Mouse (Mus musculus): ENCODE results near the gene Zbtb17. TPM values are rescaled to one million over a fixed set of nuclear protein-coding genes. Genes with fewer than 3 reads are reported as not detected.

The Zbtb17 gene
- polyA plus RNA-seq, 1 experiment from 2014 or later, result 62.3 TPM

- Histone ChIP-seq H3K9me3 (no peaks in the 10 kb centered on the region), H3K4me1 (peaks cover 36% of the 10 kb centered on the region), H3K36me3 (replicated peaks) (peaks cover 75% of the 10 kb centered on the region), H3K27ac (replicated peaks) (no peak overlapping the region), H3K4me3 (no peak overlapping the region), H3K27me3 (replicated peaks; ENCODE audit: low read depth, poor library complexity, severe bottlenecking) (no peaks in the 10 kb centered on the region)
- WGBS, result 84% methylated on average over 14 of the region's 14 CpGs
- no peak for DNase-seq (ENCODE audit: low spot score)
Measured at GRCm38 (mm10) chr4:141454581-141455350, 10.3 kb downstream of the Zbtb17 start.

GRCm38 (mm10) chr4:141455526-141455925, 11.1 kb downstream of the Zbtb17 start:
- Histone ChIP-seq H3K9me3 (no peaks in the 10 kb centered on the region), H3K27ac (replicated peaks) (no peak overlapping the region), H3K4me1 (peaks cover 36% of the 10 kb centered on the region), H3K4me3 (no peak overlapping the region), H3K27me3 (replicated peaks; ENCODE audit: low read depth, poor library complexity, severe bottlenecking) (no peaks in the 10 kb centered on the region), H3K36me3 (replicated peaks) (peaks cover 75% of the 10 kb centered on the region)
- WGBS, result 77% methylated on average over 4 of the region's 4 CpGs
- no peak for DNase-seq (ENCODE audit: low spot score)

GRCm38 (mm10) chr4:141456193-141456938, 11.9 kb downstream of the Zbtb17 start:
- Histone ChIP-seq H3K4me1 (peaks cover 38% of the 10 kb centered on the region), H3K36me3 (replicated peaks) (peaks cover 74% of the 10 kb centered on the region), H3K27me3 (replicated peaks; ENCODE audit: low read depth, poor library complexity, severe bottlenecking) (no peaks in the 10 kb centered on the region), H3K27ac (replicated peaks) (no peak overlapping the region), H3K9me3 (no peaks in the 10 kb centered on the region), H3K4me3 (no peak overlapping the region)
- WGBS, result 93% methylated on average over 14 of the region's 14 CpGs
- DNase-seq (ENCODE audit: low spot score), result no peak

- Histone ChIP-seq H3K9me3 (no peaks in the 10 kb centered on the region), H3K4me1 (peaks cover 38% of the 10 kb centered on the region), H3K27ac (replicated peaks) (peak overlapping the region; percentile 55), H3K27me3 (replicated peaks; ENCODE audit: low read depth, poor library complexity, severe bottlenecking) (no peaks in the 10 kb centered on the region), H3K36me3 (replicated peaks) (peaks cover 74% of the 10 kb centered on the region), H3K4me3 (peak overlapping the region; percentile 30)
- peak; percentile 72 for DNase-seq (ENCODE audit: low spot score)
- WGBS, result 14% methylated on average over 7 of the region's 7 CpGs
Measured at GRCm38 (mm10) chr4:141458236-141458635, 13.8 kb downstream of the Zbtb17 start.

GRCm38 (mm10) chr4:141458888-141459287, 14.4 kb downstream of the Zbtb17 start:
- no peaks in the 10 kb centered on the region for H3K27me3 ChIP-seq (replicated peaks; ENCODE audit: low read depth, poor library complexity, severe bottlenecking)
- H3K9me3 ChIP-seq, result no peaks in the 10 kb centered on the region
- peaks cover 74% of the 10 kb centered on the region for H3K36me3 ChIP-seq (replicated peaks)
- no peak overlapping the region for H3K4me3 ChIP-seq
- DNase-seq (ENCODE audit: low spot score), result no peak
- WGBS, result 69% methylated on average over 3 of the region's 3 CpGs
- peak overlapping the region; percentile 55 for H3K27ac ChIP-seq (replicated peaks)
- H3K4me1 ChIP-seq, result peaks cover 38% of the 10 kb centered on the region

GRCm38 (mm10) chr4:141459766-141460165, 15.3 kb downstream of the Zbtb17 start:
- Histone ChIP-seq H3K27ac (replicated peaks) (no peak overlapping the region), H3K36me3 (replicated peaks) (peaks cover 74% of the 10 kb centered on the region), H3K4me1 (peaks cover 35% of the 10 kb centered on the region), H3K9me3 (no peaks in the 10 kb centered on the region), H3K27me3 (replicated peaks; ENCODE audit: low read depth, poor library complexity, severe bottlenecking) (no peaks in the 10 kb centered on the region), H3K4me3 (no peak overlapping the region)
- no peak for DNase-seq (ENCODE audit: low spot score)
- WGBS, result 87% methylated on average over 9 of the region's 9 CpGs

GRCm38 (mm10) chr4:141460481-141460880, 16.0 kb downstream of the Zbtb17 start:
- Histone ChIP-seq H3K4me1 (peaks cover 28% of the 10 kb centered on the region), H3K27me3 (replicated peaks; ENCODE audit: low read depth, poor library complexity, severe bottlenecking) (no peaks in the 10 kb centered on the region), H3K27ac (replicated peaks) (no peak overlapping the region), H3K36me3 (replicated peaks) (peaks cover 79% of the 10 kb centered on the region), H3K4me3 (no peak overlapping the region), H3K9me3 (no peaks in the 10 kb centered on the region)
- DNase-seq (ENCODE audit: low spot score), result no peak
- 93% methylated on average over 4 of the region's 4 CpGs for WGBS

- no peak overlapping the region for H3K27ac ChIP-seq (replicated peaks)
- H3K27me3 ChIP-seq (replicated peaks; ENCODE audit: low read depth, poor library complexity, severe bottlenecking), result no peaks in the 10 kb centered on the region
- WGBS, result 75% methylated on average over 12 of the region's 12 CpGs
- no peak for DNase-seq (ENCODE audit: low spot score)
- peaks cover 24% of the 10 kb centered on the region for H3K4me1 ChIP-seq
- no peaks in the 10 kb centered on the region for H3K9me3 ChIP-seq
- H3K4me3 ChIP-seq, result no peak overlapping the region
- peaks cover 79% of the 10 kb centered on the region for H3K36me3 ChIP-seq (replicated peaks)
Measured at GRCm38 (mm10) chr4:141461088-141461487, 16.6 kb downstream of the Zbtb17 start.

GRCm38 (mm10) chr4:141461576-141461975, 17.1 kb downstream of the Zbtb17 start:
- Histone ChIP-seq H3K4me3 (no peak overlapping the region), H3K4me1 (peaks cover 24% of the 10 kb centered on the region), H3K9me3 (no peaks in the 10 kb centered on the region), H3K27ac (replicated peaks) (no peak overlapping the region), H3K27me3 (replicated peaks; ENCODE audit: low read depth, poor library complexity, severe bottlenecking) (no peaks in the 10 kb centered on the region), H3K36me3 (replicated peaks) (peaks cover 79% of the 10 kb centered on the region)
- no peak for DNase-seq (ENCODE audit: low spot score)
- WGBS, result 92% methylated on average over 12 of the region's 12 CpGs

GRCm38 (mm10) chr4:141463472-141463871, 19.0 kb downstream of the Zbtb17 start:
- Histone ChIP-seq H3K4me1 (peaks cover 13% of the 10 kb centered on the region), H3K36me3 (replicated peaks) (peaks cover 89% of the 10 kb centered on the region), H3K27me3 (replicated peaks; ENCODE audit: low read depth, poor library complexity, severe bottlenecking) (no peaks in the 10 kb centered on the region), H3K4me3 (no peak overlapping the region), H3K27ac (replicated peaks) (no peak overlapping the region), H3K9me3 (no peaks in the 10 kb centered on the region)
- WGBS, result 86% methylated on average over 14 of the region's 14 CpGs
- DNase-seq (ENCODE audit: low spot score), result no peak

GRCm38 (mm10) chr4:141464722-141465121, 20.3 kb downstream of the Zbtb17 start:
- H3K9me3 ChIP-seq, result no peaks in the 10 kb centered on the region
- peaks cover 3% of the 10 kb centered on the region; the same call in 1 of the 2 replicates for H3K4me1 ChIP-seq
- H3K27me3 ChIP-seq (replicated peaks; ENCODE audit: low read depth, poor library complexity, severe bottlenecking), result no peaks in the 10 kb centered on the region
- DNase-seq (ENCODE audit: low spot score), result no peak
- WGBS, result 75% methylated on average over 16 of the region's 16 CpGs
- peaks cover 97% of the 10 kb centered on the region for H3K36me3 ChIP-seq (replicated peaks)
- no peak overlapping the region for H3K27ac ChIP-seq (replicated peaks)
- no peak overlapping the region for H3K4me3 ChIP-seq

- 95% methylated on average over 34 of the region's 34 CpGs for WGBS
- Histone ChIP-seq H3K36me3 (replicated peaks) (peaks cover 97% of the 10 kb centered on the region), H3K27me3 (replicated peaks; ENCODE audit: low read depth, poor library complexity, severe bottlenecking) (no peaks in the 10 kb centered on the region), H3K9me3 (no peaks in the 10 kb centered on the region), H3K27ac (replicated peaks) (no peak overlapping the region), H3K4me3 (no peak overlapping the region), H3K4me1 (peaks cover under 1% of the 10 kb centered on the region; the same call in 1 of the 2 replicates)
- DNase-seq (ENCODE audit: low spot score), result no peak
Measured at GRCm38 (mm10) chr4:141465512-141466288, 21.2 kb downstream of the Zbtb17 start.
